Mouse (Mus musculus) spleen, adult 2 months (tissue): ENCODE data around the gene Rplp0. TPM values are rescaled to one million over a fixed set of nuclear protein-coding genes. Genes with fewer than 3 reads are reported as not detected.
A peak's percentile ranks its signal among the peaks of the same experiment; 100 is the strongest.

Source experiments
- DNase-seq, 2 experiments: peaks; one replicate each; pipeline versions ENCODE4 v3.0.0 to v3.0.0-alpha.2; 2012 to 2021; ENCODE audit warnings: low spot score in 2 of 2, low read depth in 1 of 2
- H3K27ac ChIP-seq: fragments of 200-500 bp; 2 replicates; pipeline ENCODE4 v1.5.1; 2012; ENCODE audit warnings: low read length, inconsistent platforms; ENCODE audit not compliant: insufficient read depth
- H3K27me3 ChIP-seq: fragments of 200-500 bp; 2 replicates; pipeline ENCODE4 v1.6.1; 2012; ENCODE audit warnings: mild to moderate bottlenecking, moderate library complexity, low read length, inconsistent platforms; ENCODE audit not compliant: control insufficient read depth, insufficient read depth
- H3K36me3 ChIP-seq: fragments of 200-500 bp; 2 replicates; pipeline ENCODE4 v1.6.1; 2012; ENCODE audit warnings: mild to moderate bottlenecking, low read length, inconsistent platforms; ENCODE audit not compliant: control insufficient read depth, insufficient read depth
- H3K4me1 ChIP-seq: fragments of 200-500 bp; 2 replicates; pipeline ENCODE4 v1.6.1; 2011; ENCODE audit warnings: inconsistent platforms; ENCODE audit not compliant: control insufficient read depth, insufficient read depth, insufficient read length
- H3K4me3 ChIP-seq: fragments of 200-500 bp; 2 replicates; pipeline ENCODE4 v1.5.1; 2011; ENCODE audit warnings: mild to moderate bottlenecking, inconsistent platforms; ENCODE audit not compliant: insufficient read depth, insufficient read length; ENCODE audit errors: extremely low read depth
- CTCF ChIP-seq: fragments of 200-500 bp; IDR thresholded peaks from 2 replicates; pipeline ENCODE4 v1.5.1; 2011; ENCODE audit warnings: mild to moderate bottlenecking, inconsistent platforms; ENCODE audit not compliant: insufficient read depth, insufficient read length, insufficient replicate concordance; ENCODE audit errors: extremely low read depth
- POLR2A ChIP-seq: fragments of 200-500 bp; IDR thresholded peaks from 2 replicates; pipeline ENCODE4 v1.6.1; 2011; ENCODE audit warnings: low read depth, low read length, inconsistent platforms
- WGBS: fragments of 180-500 bp; shearing (Covaris S2); methylation state at CpG from one replicate; pipeline ENCODE4 v1.1.7; 2018; 5-methylcytosine and 5-hydroxymethylcytosine counted together
- polyA plus RNA-seq: library from polyadenylated mRNA; depleted of rRNA; stranded (reverse); fragments of >200 nt; gene quantifications from 2 replicates; pipeline ENCODE4 v1.2.3, GENCODE M21; 2012

The Rplp0 gene
- polyA plus RNA-seq, 1 experiment, result 2,476 TPM

DNA sequence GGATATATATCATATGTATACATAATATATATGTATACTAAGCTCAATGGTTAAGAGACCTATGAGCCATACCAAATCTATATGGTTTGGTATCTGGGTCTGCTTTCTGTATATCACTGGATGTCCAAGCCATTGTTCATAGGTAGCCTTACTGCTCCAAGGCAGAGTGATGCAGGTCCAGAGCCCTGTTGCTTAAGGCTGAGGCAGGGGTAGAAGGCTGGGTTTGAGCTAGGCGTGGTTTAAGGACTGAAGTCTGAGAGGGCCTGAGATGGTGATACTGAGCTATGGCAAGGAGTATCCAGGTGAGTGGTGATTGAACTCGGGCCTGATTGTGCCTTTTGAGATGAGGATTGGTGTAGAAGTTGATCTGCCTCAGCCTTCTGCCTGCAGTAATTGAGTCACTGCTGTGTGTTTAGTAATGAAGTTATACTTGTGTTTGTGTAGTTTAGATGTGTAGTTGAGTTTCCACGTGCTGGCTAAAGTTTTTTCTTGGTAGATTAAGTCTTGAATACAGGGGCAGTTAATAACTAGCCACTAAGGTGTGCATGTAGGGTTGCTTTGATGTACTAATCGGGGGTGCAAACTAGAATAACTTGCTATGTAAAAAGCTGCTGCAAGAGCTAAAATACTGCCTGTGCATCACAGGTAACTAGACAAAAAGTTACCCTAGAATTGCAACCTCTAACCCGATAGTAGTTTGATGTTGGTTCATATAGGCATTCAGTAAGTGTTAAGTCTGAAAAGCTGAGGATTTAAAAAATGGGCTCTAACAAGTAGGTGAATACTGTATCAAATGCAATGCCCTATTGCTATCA is 4.7 kb downstream of the Rplp0 start:
- Histone ChIP-seq H3K27me3 (no peaks in the 10 kb centered on the region), H3K27ac (no peak overlapping the region), H3K4me3 (no peak overlapping the region), H3K4me1 (peaks cover 10% of the 10 kb centered on the region), H3K36me3 (peaks cover 14% of the 10 kb centered on the region)
- DNase-seq, result no peak
- 77% methylated on average over 5 of the region's 5 CpGs for WGBS
- TF ChIP-seq POLR2A, result no peak
- no peak for TF ChIP-seq CTCF

DNA sequence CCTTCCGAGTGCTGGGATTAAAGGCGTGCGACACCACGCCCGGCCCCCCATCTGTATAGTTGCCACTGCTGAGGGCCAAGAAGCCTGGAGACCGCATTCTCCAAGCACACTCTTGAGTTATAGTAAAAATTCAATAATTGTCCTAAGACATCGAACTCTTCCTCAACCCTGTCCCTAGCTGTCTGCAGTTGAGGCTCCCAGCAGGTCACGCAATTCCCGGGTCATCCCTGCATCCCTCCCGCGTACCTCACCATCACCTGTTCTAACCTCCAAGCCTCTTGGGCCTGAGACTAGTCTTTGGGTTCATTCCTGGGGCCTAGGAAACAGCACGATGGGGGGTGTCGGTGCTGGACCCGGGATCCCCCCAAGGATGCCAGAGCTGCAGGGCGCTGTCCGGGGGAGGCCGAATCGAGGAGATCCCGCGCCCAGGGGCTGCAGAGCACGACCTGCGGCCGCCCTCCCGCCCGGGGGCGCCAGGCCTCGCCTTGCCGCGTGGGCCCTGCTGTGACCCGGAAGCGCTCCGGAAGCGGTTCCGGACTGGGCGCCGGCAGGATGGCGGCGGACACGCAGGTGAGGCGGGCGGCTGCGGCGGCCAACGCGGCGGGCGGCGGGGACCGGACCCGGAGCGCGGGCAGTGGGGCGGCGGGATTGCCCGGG is 5.6 kb downstream of the Rplp0 start, which contains the start of gene Gcn1l1:
Gene Gcn1l1, plus strand, starts transcription at position 518 of the 657 bp plus-strand sequence.
- Histone ChIP-seq H3K27me3 (no peaks in the 10 kb centered on the region), H3K4me1 (peaks cover 10% of the 10 kb centered on the region), H3K4me3 (peak within 1 kb of the TSS; percentile 86), H3K36me3 (peaks cover 14% of the 10 kb centered on the region), H3K27ac (peak within 1 kb of the TSS; percentile 62; the same call in 1 of the 2 replicates)
- DNase-seq, result peak; percentile 36 to 79
- 10% methylated on average over 55 of the region's 55 CpGs for WGBS
- TF ChIP-seq POLR2A, result peak; percentile 36
- TF ChIP-seq CTCF, result peak; percentile 25; the same call in 1 of the 2 replicates

DNA sequence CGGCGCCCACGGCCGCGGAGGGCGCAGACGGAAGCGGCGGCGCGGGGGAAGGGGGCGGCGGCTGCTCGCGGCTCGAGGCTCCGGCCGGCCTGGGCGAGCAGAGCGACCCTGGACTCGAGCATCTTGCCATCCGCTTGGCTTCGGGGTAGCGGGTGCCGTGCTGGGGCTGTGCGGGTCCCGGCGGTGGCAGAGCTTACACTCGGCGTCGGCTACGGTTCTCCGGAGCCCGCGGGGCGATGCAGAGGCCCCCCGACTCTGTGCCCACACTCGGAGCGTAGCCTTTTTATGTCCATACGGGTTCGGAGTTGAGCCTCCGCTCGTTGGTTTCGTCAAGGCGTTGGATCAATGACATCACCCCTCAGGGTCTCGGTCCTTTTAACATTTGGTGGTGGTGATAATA is 6.1 kb downstream of the Rplp0 start:
- Histone ChIP-seq H3K27ac (no peak overlapping the region), H3K4me1 (peaks cover 7% of the 10 kb centered on the region), H3K36me3 (peaks cover 14% of the 10 kb centered on the region), H3K4me3 (peak overlapping the region; percentile 86), H3K27me3 (no peaks in the 10 kb centered on the region)
- TF ChIP-seq CTCF (no peak), POLR2A (no peak)
- under 1% methylated on average over 37 of the region's 46 CpGs for WGBS
- no peak for DNase-seq

DNA sequence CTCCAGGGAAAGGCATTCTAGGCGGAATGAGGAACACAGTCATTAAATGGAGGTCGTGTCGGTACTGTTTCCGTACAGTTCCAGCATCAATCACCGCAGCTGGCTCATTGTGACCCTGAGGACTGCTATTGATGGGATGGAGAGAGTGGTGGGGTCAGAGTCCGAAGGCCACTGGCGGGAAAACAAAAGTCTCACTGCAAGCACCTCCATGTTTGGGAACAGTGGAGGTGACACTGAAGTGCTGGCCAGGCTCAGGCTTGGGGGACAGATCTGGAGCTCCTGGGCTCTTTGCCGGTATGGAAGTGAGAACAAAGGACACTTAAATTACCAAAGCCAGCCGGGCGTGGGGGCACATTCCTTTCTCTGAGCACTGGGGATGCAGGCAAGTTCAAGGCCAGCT is 9.4 kb downstream of the Rplp0 start:
- no peak overlapping the region for H3K27ac ChIP-seq
- H3K27me3 ChIP-seq, result no peaks in the 10 kb centered on the region
- H3K36me3 ChIP-seq, result peaks cover 9% of the 10 kb centered on the region
- 86% methylated on average over 10 of the region's 10 CpGs for WGBS
- TF ChIP-seq POLR2A (no peak), CTCF (no peak)
- DNase-seq, result no peak
- peaks cover 2% of the 10 kb centered on the region for H3K4me1 ChIP-seq
- H3K4me3 ChIP-seq, result no peak overlapping the region

DNA sequence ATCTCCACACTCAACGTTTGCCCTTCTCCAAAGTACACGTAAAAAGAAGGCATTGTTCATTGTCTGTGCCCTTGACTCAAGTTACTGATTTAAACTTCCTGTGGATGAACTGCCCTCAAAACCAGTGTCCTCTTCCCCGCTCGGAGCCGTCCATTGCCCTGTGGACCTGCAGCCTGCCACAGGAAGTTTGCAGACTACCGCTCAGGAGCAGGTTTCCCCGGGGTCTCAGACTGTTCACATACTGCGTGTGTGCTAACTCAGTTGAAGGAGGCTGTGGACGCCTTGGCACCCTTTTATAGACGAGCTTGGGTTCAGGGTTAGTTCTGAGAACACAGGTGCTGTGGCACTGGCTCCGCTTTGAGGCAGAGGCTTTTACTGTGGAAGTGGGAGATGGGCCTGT is 10.0 kb downstream of the Rplp0 start:
- WGBS, result 89% methylated on average over 11 of the region's 11 CpGs
- H3K4me1 ChIP-seq, result peaks cover 2% of the 10 kb centered on the region
- DNase-seq, result no peak
- no peaks in the 10 kb centered on the region for H3K27me3 ChIP-seq
- H3K36me3 ChIP-seq, result peaks cover 13% of the 10 kb centered on the region
- peak overlapping the region; percentile 33; the same call in 1 of the 2 replicates for H3K27ac ChIP-seq
- TF ChIP-seq POLR2A, result no peak
- TF ChIP-seq CTCF, result no peak
- no peak overlapping the region for H3K4me3 ChIP-seq

DNA sequence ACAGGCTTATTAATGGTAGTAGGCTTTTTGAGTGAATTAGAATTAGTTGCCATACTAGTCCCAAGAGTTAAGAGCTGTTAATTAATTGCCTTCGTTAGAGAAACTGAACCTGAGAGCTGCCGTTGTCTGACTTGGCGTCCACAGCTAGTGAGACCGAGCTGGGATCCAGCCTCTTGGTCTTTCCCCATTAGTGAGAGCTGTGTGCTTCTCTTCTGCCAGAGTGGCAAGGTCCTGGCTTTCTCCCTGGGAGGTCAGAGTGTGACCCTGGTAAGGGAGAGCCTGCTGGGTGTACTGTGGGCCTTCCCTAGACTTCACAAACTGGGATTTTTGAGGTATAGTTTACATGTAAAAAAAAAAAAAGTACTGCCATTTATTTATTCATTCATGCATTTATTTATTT is 10.5 kb downstream of the Rplp0 start:
- Histone ChIP-seq H3K27ac (no peak overlapping the region), H3K36me3 (peaks cover 13% of the 10 kb centered on the region), H3K4me1 (peaks cover 2% of the 10 kb centered on the region), H3K27me3 (no peaks in the 10 kb centered on the region), H3K4me3 (no peak overlapping the region)
- TF ChIP-seq POLR2A (no peak), CTCF (no peak)
- DNase-seq, result no peak
- 94% methylated on average over 4 of the region's 4 CpGs for WGBS
